Mouse (Mus musculus) stomach, embryonic 14.5 days (tissue): ENCODE results near the gene Aspscr1. TPM values are rescaled to one million over a fixed set of nuclear protein-coding genes. Genes with fewer than 3 reads are reported as not detected.
A peak's percentile ranks its signal among the peaks of the same experiment; 100 is the strongest.

Source experiments
- ATAC-seq: fragments of 200-750 bp; cut with Nextera tagmentation; 2 replicates; pipeline ENCODE4 v1.8.0; 2017; ENCODE audit warnings: low read depth, moderate TSS enrichment; ENCODE audit not compliant: insufficient number of reproducible peaks, insufficient read depth, low FRiP score
- H3K27ac ChIP-seq: fragments of 300-500 bp; sonication (generic); 2 replicates; pipeline ENCODE4 v1.5.1; 2014; ENCODE audit warnings: mild to moderate bottlenecking, low read length, moderate library complexity, mixed read lengths
- H3K27me3 ChIP-seq: fragments of 300-500 bp; sonication (generic); 2 replicates; pipeline ENCODE4 v1.6.1; 2014; ENCODE audit warnings: low read length, control low read depth, mixed read lengths; ENCODE audit not compliant: control insufficient read depth, insufficient read depth
- H3K36me3 ChIP-seq: fragments of 300-500 bp; sonication (generic); 2 replicates; pipeline ENCODE4 v1.6.1; 2014; ENCODE audit warnings: mild to moderate bottlenecking, control low read depth, low read length, moderate library complexity, mixed read lengths; ENCODE audit not compliant: control insufficient read depth, insufficient read depth
- H3K4me1 ChIP-seq: fragments of 300-500 bp; sonication (generic); 2 replicates; pipeline ENCODE4 v1.6.1; 2014; ENCODE audit warnings: low read length, control low read depth, mixed read lengths; ENCODE audit not compliant: control insufficient read depth, insufficient read depth
- H3K4me2 ChIP-seq: fragments of 300-500 bp; sonication (generic); replicated peaks from 2 replicates; pipeline ENCODE4 v1.6.1; 2014; ENCODE audit warnings: low read depth, low read length, control low read depth
- H3K4me3 ChIP-seq: fragments of 300-500 bp; sonication (generic); 2 replicates; pipeline ENCODE4 v1.5.1; 2014; ENCODE audit warnings: low read depth, low read length, control low read depth
- H3K9ac ChIP-seq: fragments of 300-500 bp; sonication (generic); replicated peaks from 2 replicates; pipeline ENCODE4 v1.6.1; 2014; ENCODE audit warnings: low read depth, mild to moderate bottlenecking, control low read depth, low read length, moderate library complexity, mixed read lengths
- H3K9me3 ChIP-seq: fragments of 300-500 bp; sonication (generic); 2 replicates; pipeline ENCODE4 v1.6.1; 2016; ENCODE audit warnings: low read depth, low read length, control low read depth; ENCODE audit not compliant: control insufficient read depth
- WGBS: fragments of 180-500 bp; shearing (Covaris S2); extraction: QIAGEN DNeasy Blood & Tissue Kit; methylation state at CpG from one replicate; pipeline ENCODE4 v1.1.7; 2014; 5-methylcytosine and 5-hydroxymethylcytosine counted together
- polyA plus RNA-seq: library from polyadenylated mRNA; unstranded; fragments of >200 nt; fragmentation: Nextera tagmentation; extraction: Ambion mirVana; gene quantifications from 2 replicates; pipeline ENCODE4 v1.2.1, GENCODE M21; 2014

Gene Aspscr1
- polyA plus RNA-seq, 1 experiment from 2014 or later: 115 TPM

GRCm38 (mm10) chr11:120697741-120698140, 25.0 kb downstream of the Aspscr1 start:
- peak; percentile 50; the same call in 1 of the 2 replicates for ATAC-seq
- H3K9me3 ChIP-seq: no peaks in the 10 kb centered on the region
- H3K27me3 ChIP-seq: no peaks in the 10 kb centered on the region
- H3K4me2 ChIP-seq: no peak overlapping the region
- WGBS: 45% methylated on average over 10 of the region's 10 CpGs
- H3K9ac ChIP-seq: no peak overlapping the region
- H3K36me3 ChIP-seq: peaks cover 12% of the 10 kb centered on the region
- no peak overlapping the region for H3K4me3 ChIP-seq
- H3K27ac ChIP-seq: peak overlapping the region; percentile 27; the same call in 1 of the 2 replicates
- peaks cover 3% of the 10 kb centered on the region; the same call in 1 of the 2 replicates for H3K4me1 ChIP-seq

- Histone ChIP-seq H3K36me3 (peaks cover 15% of the 10 kb centered on the region), H3K9me3 (no peaks in the 10 kb centered on the region), H3K27ac (no peak overlapping the region), H3K27me3 (no peaks in the 10 kb centered on the region), H3K4me1 (peaks cover 41% of the 10 kb centered on the region), H3K4me3 (no peak overlapping the region), H3K4me2 (no peak overlapping the region), H3K9ac (no peak overlapping the region)
- 46% methylated on average over 15 of the region's 15 CpGs for WGBS
- no peak for ATAC-seq
Measured at GRCm38 (mm10) chr11:120703696-120704454, 31.1 kb downstream of the Aspscr1 start.

DNA sequence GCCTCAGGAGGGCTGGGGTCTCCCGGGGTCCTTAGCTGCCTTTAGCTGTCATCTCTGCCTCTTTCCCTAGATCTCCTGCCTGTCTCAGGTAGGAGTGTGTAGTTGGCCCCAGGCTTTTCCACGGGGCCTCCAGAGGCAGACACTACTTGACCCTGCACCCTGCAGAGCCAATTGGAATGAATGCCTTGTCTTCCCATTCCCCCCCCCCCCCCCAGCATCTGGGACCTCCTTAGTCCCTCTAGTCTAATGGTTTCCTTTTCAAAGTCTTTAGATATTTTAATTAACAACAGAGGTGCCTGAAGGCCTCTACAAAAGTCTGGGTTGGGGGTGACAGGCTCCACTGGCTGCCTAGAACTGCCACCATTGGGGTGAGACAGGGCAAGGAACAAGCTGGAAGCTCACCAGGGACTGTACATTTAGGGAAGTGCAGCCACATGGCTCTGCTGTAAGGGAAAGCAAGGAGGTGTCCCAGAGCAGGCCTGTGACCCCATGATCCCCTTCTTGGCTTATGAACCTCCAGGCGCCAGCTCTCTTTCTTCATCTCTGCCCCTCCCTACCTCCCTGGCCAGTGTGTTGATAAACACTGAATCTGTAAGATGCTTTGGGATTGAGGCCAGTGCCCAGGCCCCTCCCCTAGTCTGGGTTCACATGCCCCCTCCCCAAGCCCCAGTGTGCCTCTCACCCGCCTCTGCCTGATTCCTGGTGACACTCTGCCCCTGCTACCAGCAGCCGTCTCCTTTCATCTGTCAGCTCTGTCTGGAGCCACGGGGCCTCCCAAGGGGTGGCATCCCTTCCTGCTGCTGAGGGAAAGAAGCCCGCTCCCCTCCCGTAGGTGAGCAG, 31.9 kb downstream of the Aspscr1 start:
- Histone ChIP-seq H3K9me3 (no peaks in the 10 kb centered on the region), H3K4me2 (no peak overlapping the region), H3K36me3 (peaks cover 14% of the 10 kb centered on the region), H3K9ac (no peak overlapping the region), H3K27ac (0 out of 2 replicates have a peak overlapping the region, but pooled peaks have one; percentile 69), H3K4me1 (peaks cover 46% of the 10 kb centered on the region), H3K27me3 (no peaks in the 10 kb centered on the region), H3K4me3 (no peak overlapping the region)
- no peak for ATAC-seq
- 22% methylated on average over 8 of the region's 8 CpGs for WGBS

- Histone ChIP-seq H3K36me3 (peaks cover 15% of the 10 kb centered on the region), H3K9me3 (no peaks in the 10 kb centered on the region), H3K4me3 (no peak overlapping the region), H3K9ac (no peak overlapping the region), H3K27me3 (no peaks in the 10 kb centered on the region), H3K4me1 (peaks cover 47% of the 10 kb centered on the region), H3K27ac (peak overlapping the region; percentile 69; the same call in 1 of the 2 replicates), H3K4me2 (no peak overlapping the region)
- no peak for ATAC-seq
- WGBS: 66% methylated on average over 5 of the region's 5 CpGs
Measured at GRCm38 (mm10) chr11:120706120-120706519, 33.3 kb downstream of the Aspscr1 start.

DNA sequence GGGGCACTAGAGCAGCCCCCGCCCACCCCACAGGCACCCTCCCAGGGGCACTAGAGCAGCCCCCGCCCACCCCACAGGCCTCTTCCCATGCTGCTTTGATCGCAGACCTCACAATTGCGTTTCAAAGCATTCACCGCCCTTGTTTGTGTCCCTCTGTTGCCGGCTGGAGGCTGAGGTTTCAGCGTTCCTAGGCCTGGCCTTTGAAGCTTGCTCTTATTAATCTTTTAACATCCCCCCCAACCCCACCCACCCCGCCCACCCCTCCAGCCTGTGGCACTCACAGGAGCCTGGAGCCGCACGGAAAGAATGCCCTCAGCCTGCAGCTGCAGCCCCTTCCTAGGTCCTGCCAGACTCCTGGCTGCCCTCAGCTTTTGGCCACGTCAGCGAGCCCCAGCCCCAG, 34.5 kb downstream of the Aspscr1 start:
- 22% methylated on average over 12 of the region's 12 CpGs for WGBS
- Histone ChIP-seq H3K27ac (peak overlapping the region; percentile 69; the same call in 1 of the 2 replicates), H3K4me2 (no peak overlapping the region), H3K4me3 (no peak overlapping the region), H3K36me3 (peaks cover 8% of the 10 kb centered on the region), H3K27me3 (no peaks in the 10 kb centered on the region), H3K9me3 (no peaks in the 10 kb centered on the region), H3K9ac (no peak overlapping the region), H3K4me1 (peaks cover 47% of the 10 kb centered on the region)
- no peak; the same call in 1 of the 2 replicates for ATAC-seq

DNA sequence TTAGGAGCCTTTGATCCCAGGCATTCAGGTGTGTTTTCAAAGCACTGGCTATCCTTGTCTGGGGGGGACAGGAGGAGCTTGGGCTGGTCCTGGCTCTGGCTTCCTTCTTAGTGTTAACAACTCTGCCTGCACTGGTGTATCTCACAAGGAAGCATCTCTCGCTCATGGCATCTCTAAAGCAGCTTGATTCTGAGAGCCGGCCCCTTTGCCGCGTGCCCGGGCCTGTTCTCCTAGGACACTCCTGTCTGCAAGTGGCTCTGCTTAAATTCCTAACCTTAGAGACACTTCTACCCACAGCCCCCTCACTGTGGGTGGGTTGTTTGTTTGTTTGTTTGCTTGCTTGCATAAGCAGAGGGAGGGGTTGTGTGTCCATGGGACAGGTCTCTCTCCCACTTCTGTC, 35.2 kb downstream of the Aspscr1 start:
- Histone ChIP-seq H3K36me3 (peaks cover 8% of the 10 kb centered on the region), H3K27ac (peak overlapping the region; percentile 61), H3K9ac (no peak overlapping the region), H3K27me3 (no peaks in the 10 kb centered on the region), H3K4me1 (peaks cover 47% of the 10 kb centered on the region), H3K4me3 (no peak overlapping the region), H3K9me3 (no peaks in the 10 kb centered on the region), H3K4me2 (0 out of 2 replicates have a peak overlapping the region, but pooled peaks have one; percentile 5)
- 29% methylated on average over 5 of the region's 5 CpGs for WGBS
- ATAC-seq: no peak

DNA sequence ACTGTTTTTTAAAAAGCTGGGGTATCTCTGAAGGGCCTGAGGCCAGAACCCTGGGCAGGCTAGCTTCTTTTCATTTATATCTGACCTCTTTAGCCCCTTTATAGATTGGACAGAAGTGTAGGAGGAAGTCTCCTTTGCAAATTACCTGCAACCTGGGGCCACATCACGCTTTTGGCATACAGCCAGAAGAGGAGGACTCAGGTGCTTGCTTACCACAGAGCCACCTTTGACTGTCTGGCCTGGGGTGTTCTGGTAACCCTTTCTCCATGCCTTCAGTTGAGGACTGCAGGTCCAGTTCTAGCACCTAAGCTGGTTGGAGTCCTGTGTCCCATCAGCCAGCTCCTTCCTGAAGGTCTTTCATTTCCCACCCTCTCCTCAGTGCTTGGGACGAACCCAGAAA, 36.8 kb downstream of the Aspscr1 start:
- H3K27ac ChIP-seq: peak overlapping the region; percentile 44; the same call in 1 of the 2 replicates
- 79% methylated on average over 2 of the region's 2 CpGs for WGBS
- ATAC-seq: no peak
- H3K4me2 ChIP-seq: no peak overlapping the region
- no peaks in the 10 kb centered on the region for H3K9me3 ChIP-seq
- H3K9ac ChIP-seq: 0 out of 2 replicates have a peak overlapping the region, but pooled peaks have one; percentile 3
- H3K4me3 ChIP-seq: no peak overlapping the region
- H3K4me1 ChIP-seq: peaks cover 40% of the 10 kb centered on the region
- H3K36me3 ChIP-seq: peaks cover 5% of the 10 kb centered on the region
- H3K27me3 ChIP-seq: no peaks in the 10 kb centered on the region

DNA sequence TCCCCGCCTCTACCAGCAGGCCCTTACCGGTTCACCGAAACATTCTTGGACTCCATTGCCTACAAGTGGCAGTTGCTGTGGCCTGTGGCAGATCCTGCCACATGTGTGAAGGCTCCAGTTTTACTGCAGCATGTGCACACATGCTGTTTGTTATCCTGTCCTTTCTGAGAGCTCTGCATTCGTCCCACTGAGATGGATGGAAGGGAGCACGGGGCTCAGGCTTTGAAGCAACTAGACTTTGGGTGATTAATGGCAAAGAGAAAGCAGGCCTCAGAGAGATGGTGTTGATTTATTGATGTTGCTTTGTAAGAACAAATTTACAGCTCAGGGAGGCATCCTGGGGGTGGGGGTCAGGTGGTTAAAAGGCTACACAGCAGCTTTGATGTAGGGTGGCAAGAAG, 37.9 kb downstream of the Aspscr1 start:
- no peak overlapping the region for H3K9ac ChIP-seq
- WGBS: 44% methylated on average over 5 of the region's 5 CpGs
- no peak overlapping the region for H3K27ac ChIP-seq
- no peaks in the 10 kb centered on the region for H3K9me3 ChIP-seq
- no peak overlapping the region for H3K4me3 ChIP-seq
- H3K27me3 ChIP-seq: no peaks in the 10 kb centered on the region
- peaks cover 36% of the 10 kb centered on the region for H3K4me1 ChIP-seq
- no peak for ATAC-seq
- peaks cover 5% of the 10 kb centered on the region for H3K36me3 ChIP-seq
- no peak overlapping the region for H3K4me2 ChIP-seq
